Mouse (Mus musculus) frontal cortex, postnatal 36 days (tissue): ENCODE data around the gene Pard3.

ENCODE experiments used
- DNase-seq, 2 experiments: peaks; one replicate each; pipeline ENCODE4 v3.0.0; 2022; ENCODE audit warnings: low spot score in 2 of 2

Pard3 gene

GRCm38 (mm10) chr8:127230233-127230595, 166.5 kb downstream of the Pard3 start:
- no peak for DNase-seq

GRCm38 (mm10) chr8:127243351-127243750, 179.7 kb downstream of the Pard3 start:
- DNase-seq = no peak

GRCm38 (mm10) chr8:127243841-127244240, 180.1 kb downstream of the Pard3 start:
- no peak for DNase-seq

GRCm38 (mm10) chr8:127250746-127251145, 187.1 kb downstream of the Pard3 start:
- no peak for DNase-seq

- no peak for DNase-seq
Measured at GRCm38 (mm10) chr8:127251476-127251875, 187.8 kb downstream of the Pard3 start.

- no peak for DNase-seq
Measured at GRCm38 (mm10) chr8:127251985-127252384, 188.3 kb downstream of the Pard3 start.

- peak in 1 of 2 experiments; percentile 3 for DNase-seq
Measured at GRCm38 (mm10) chr8:127254625-127255024, 190.9 kb downstream of the Pard3 start.

- no peak for DNase-seq
Measured at GRCm38 (mm10) chr8:127257086-127257485, 193.4 kb downstream of the Pard3 start.

- DNase-seq = no peak
Measured at GRCm38 (mm10) chr8:127261051-127261450, 197.4 kb downstream of the Pard3 start.

GRCm38 (mm10) chr8:127262026-127262425, 198.3 kb downstream of the Pard3 start:
- no peak for DNase-seq

GRCm38 (mm10) chr8:127262436-127262835, 198.7 kb downstream of the Pard3 start:
- DNase-seq = no peak

- DNase-seq = no peak
Measured at GRCm38 (mm10) chr8:127262926-127263325, 199.2 kb downstream of the Pard3 start.

GRCm38 (mm10) chr8:127263457-127263856, 199.8 kb downstream of the Pard3 start:
- no peak for DNase-seq

- DNase-seq = no peak
Measured at GRCm38 (mm10) chr8:127264691-127265470, 201.2 kb downstream of the Pard3 start.

GRCm38 (mm10) chr8:127266777-127267176, 203.1 kb downstream of the Pard3 start:
- no peak for DNase-seq

GRCm38 (mm10) chr8:127268239-127269024, 204.7 kb downstream of the Pard3 start:
- peak in 1 of 2 experiments; percentile 18 for DNase-seq

GRCm38 (mm10) chr8:127269082-127269747, 205.5 kb downstream of the Pard3 start:
- no peak for DNase-seq

- no peak for DNase-seq
Measured at GRCm38 (mm10) chr8:127271186-127271585, 207.5 kb downstream of the Pard3 start.

- no peak for DNase-seq
Measured at GRCm38 (mm10) chr8:127280299-127280974, 216.7 kb downstream of the Pard3 start.

- no peak for DNase-seq
Measured at GRCm38 (mm10) chr8:127281035-127281434, 217.3 kb downstream of the Pard3 start.

GRCm38 (mm10) chr8:127284462-127285216, 220.9 kb downstream of the Pard3 start:
- no peak for DNase-seq
